Mouse (Mus musculus) heart, embryonic 11.5 days (tissue): ENCODE measurements around the gene Jkamp. TPM values are rescaled to one million over a fixed set of nuclear protein-coding genes. Genes with fewer than 3 reads are reported as not detected.

Experiments
- microRNA-seq: library from miRNA; unstranded; fragments of <30 nt; microRNA quantifications from one replicate; pipeline ENCODE4, GENCODE M21; 2016; ENCODE audit warnings: borderline number of aligned reads
- polyA plus RNA-seq: library from polyadenylated mRNA; unstranded; fragments of >200 nt; fragmentation: Nextera tagmentation; extraction: Ambion mirVana; gene quantifications from 2 replicates; pipeline ENCODE4 v1.2.1, GENCODE M21; 2014

Gene Jkamp
- polyA plus RNA-seq, 1 experiment from 2014 or later: 54.7 TPM

Small RNAs within 50 kb of the gene (microRNA-seq; reads per million reads assigned to microRNA genes)
- not detected for gene Gm24466

Other genes starting within 250 kb of the Jkamp start
- 0.34 and 0.62 TPM in 2 replicates for gene Gpr135, start 14.5 kb upstream of the Jkamp start, polyA plus RNA-seq
- gene L3hypdh, start 150 bp upstream of the Jkamp start, polyA plus RNA-seq: 17.1 and 18.5 TPM in 2 replicates
- gene Ccdc175, start 99.4 kb downstream of the Jkamp start, polyA plus RNA-seq: not detected in 2 replicates